Mouse (Mus musculus) embryo, embryonic 11 days (tissue): Measurements from ENCODE around the gene Gli2.

Experiments used
- DNase-seq: peaks from one replicate; pipeline ENCODE4 v3.0.0-alpha.2; 2015

Gli2 gene

DNA sequence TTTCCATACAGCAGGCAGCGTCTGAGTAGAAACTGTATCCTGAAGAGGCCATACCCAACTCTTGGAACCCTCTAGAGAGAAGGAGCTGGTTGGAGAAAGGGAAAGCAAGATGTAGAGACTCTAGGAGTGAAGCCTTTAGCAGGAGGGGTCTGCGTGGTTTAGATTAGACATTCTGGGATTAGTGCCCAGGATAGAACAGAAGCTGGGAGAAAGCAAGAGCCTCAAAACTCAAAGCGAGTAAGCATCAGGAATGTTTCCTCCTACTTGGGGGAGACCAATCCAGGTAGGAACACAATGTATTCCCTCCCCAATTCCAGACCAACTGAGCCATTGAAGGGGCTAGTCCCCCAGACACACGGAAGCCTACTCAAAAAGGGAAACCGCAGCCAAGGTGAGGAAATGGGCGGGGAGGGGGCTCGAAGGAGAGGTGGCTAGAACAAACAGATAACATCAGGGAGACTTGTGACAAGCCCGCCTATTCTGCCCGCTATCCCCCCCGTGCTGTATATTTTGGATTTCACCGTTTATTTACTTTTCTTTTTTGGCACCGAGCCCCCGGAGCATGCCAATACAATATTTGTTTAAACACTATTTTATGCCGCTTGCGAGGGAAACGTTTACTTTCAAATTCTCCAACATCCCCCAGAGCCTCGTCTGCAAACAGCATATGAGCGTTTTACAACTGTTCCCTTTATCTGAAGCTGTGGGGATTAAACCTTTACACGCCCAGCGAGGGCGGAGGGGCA is 2.1 kb downstream of the Gli2 start:
- peak; percentile 18 for DNase-seq

DNA sequence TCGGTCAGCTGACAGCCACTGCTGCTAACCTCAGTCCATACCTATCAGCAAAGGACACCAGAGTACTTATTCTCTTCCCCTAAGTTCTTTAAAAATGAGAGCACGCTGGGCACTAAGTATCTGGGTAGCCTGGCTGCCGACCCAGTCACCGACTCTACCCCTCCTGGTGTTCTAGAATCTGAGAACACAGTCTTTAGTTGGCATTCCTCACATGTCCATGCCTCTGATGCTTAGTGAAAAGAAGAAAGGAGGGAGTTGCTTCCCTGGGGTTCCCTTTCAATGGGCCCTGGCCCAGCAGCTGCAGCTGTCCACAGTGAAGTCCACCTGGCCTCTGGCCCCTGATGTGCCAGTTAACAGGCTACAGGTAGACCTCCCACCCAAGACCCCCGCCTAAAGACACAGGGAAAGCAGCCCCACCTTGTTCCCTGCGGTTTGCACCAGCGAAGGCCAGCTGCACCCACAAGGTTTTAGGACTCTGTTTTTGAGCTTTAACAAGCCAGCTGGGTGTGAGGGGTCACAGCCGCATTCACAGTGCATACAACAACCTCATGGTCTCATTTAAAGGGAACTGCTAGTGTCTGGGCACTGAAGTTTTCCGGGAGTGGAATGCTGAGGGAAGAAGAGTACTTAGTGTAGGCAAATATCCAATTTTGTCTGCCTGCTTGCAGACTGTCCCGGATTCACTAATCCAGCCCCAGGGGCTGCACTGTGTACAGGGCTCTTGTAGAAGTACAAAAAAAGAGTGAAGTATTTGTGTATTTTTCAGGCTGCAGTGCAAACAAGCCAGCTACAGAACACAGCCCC is 3.4 kb downstream of the Gli2 start:
- peak; percentile 45 for DNase-seq

DNA sequence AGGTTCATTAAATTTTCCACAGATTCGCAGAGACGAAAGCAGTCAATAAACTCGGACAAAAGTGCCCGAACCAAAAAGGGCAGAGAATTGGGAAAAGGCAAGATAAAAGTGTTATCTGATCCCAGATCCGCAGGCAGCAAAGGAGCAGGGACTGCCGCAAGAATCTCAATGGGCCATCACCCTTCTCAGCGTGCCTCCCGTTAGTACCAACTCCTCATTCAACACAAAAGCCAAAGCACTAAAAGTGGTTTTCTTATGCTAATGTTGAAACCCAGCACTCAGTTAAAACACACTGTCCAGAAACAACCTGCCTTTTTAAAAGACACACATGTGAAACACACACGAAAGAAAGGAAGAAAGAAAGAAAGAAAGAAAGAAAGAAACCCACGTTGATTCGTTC is 4.4 kb downstream of the Gli2 start:
- DNase-seq: peak; percentile 49

DNA sequence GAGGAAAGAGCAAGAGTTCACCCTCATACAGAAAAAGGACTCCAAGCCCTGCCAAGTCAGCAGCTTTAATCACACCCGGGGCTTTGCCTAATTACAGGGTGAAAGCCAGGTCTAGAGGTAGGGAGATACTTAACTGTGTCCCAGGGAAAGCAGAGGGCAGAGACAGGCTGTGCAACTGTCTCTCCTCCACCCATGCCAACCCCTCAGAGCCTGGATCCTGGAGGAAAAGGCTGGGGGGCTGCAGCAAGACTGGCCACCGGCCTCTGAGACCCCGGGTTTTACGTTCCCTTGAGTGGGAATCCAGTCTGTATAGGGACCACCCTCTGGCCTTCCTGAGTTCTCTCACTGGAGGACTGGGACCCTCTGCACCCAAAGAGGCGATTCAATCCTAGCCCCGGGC is 4.9 kb downstream of the Gli2 start:
- peak; percentile 32 for DNase-seq

DNA sequence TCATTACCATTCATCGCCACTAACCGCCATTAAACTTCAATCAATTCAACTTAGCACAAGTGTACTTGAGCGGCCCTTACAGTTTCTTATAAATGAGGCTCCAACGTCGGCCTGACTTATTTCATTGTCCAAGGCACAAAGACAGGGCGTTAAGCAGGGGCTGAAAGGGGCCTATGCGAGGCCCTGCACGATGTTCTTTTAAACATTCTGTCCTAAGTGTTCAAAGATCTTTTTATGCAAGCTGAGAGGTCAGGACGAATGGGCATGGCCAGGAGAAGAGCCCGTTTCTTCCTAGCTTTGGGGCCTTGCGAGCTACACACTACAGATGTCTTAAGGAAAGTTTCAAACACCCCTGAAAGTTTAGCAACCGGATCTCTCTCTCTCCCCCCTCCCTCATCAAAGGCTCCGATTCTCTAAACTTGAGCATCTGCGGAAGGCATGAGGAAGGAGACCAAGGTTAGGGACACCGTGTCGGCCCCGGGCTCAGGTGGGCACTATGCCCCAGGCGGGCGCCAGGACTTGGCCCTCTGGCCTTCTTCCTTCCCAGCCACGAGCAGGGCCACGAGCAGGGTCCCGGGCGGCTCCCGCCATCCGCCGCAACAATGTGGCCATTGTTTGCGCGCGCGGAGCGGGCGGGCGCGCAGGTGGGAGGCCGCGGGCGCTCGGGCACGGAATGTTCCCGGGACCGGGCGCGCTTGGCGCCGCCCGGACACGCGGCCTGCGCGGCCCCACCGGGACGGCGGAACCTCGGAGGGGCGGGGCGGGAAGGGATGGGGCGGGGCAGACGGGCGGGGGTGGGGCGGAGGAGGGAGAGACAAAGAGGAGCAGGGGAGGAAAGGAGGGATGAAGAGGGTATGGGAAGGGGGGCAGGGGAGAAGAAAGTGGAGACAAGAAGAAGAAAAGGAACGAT is 5.7 kb downstream of the Gli2 start:
- peak; percentile 79 for DNase-seq

DNA sequence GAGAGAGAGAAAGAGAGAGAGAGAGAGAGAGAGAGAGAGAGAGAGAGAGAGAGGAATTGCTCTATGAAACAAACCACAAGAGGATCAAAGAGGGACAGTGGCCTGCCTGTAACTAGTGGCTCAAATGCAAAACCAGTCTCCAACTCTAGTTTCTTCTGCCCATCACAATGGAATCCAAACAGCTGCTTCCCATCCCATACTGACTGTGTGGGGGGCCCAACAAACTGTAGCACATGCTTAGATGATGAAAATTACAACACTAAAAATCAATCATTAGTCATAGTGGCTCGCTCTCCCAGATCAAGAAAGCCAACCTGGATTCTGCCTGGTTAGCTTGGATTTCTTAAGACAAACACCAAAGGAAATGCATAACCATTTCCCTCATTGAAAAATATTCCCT is 15.0 kb downstream of the Gli2 start:
- DNase-seq: no peak

DNA sequence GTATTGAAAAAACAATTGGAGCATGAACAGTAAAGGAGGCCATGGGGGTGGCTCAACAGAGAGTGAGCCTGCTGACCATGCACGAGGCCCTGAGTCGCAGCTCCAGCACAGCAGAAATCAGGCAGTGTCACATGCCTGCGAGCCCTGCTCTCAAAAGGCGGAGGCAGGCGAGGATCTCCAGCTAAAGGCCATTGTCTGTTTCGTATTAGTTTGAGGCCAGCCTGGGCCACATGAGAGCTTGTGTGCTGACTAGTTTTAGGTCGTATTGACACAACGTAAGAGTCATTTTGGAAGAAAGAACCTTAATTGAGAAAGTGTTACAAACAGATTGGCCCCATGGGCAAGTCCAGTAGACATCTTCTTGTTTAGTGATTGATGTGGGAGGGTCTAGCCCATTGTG is 17.5 kb downstream of the Gli2 start:
- peak; percentile 40 for DNase-seq

DNA sequence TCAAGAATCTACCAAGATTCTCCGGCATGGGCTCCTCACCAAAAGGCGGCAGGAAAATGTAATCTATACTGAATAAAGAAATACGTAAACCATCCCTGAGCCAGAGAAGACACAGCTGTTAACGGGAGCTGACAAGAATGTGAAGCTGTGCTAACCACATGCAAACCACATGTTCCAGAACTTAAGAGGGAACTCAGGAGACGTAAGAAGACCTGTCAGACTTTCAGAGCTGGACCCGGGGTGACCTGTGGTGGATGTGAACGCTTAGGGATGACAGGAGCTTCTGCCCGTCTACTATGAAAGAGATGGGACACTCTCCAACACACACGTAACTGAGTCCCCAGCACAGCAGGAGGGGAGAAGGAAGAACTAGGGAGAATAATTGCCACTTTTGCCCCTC is 18.1 kb downstream of the Gli2 start:
- DNase-seq: peak; percentile 67

DNA sequence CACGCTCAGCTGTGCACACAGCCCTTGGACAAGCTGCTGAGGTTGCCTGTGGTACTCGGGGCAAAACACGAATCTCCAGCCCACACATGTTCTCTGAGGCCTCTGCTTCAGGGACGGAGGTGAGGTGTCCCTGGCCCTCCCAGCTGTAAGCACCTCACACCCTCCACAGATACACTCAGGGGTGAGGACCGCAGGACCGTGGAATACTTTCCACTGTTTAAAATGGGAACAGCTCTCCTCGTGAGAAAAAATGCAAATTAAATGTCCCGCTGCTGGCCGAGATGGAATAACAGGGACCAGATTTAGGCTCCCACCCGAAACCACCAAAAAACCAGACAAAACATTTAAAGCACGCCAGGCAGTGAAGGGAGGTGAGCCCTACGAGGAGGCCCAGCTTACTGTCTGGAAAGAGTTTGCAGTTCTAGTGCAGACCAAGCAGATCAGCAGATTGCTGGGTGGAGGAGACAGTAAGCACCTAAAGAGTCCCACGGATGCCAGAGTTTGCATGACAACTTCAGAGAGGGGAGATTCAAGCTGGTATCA is 19.2 kb downstream of the Gli2 start:
- DNase-seq: peak; percentile 12

DNA sequence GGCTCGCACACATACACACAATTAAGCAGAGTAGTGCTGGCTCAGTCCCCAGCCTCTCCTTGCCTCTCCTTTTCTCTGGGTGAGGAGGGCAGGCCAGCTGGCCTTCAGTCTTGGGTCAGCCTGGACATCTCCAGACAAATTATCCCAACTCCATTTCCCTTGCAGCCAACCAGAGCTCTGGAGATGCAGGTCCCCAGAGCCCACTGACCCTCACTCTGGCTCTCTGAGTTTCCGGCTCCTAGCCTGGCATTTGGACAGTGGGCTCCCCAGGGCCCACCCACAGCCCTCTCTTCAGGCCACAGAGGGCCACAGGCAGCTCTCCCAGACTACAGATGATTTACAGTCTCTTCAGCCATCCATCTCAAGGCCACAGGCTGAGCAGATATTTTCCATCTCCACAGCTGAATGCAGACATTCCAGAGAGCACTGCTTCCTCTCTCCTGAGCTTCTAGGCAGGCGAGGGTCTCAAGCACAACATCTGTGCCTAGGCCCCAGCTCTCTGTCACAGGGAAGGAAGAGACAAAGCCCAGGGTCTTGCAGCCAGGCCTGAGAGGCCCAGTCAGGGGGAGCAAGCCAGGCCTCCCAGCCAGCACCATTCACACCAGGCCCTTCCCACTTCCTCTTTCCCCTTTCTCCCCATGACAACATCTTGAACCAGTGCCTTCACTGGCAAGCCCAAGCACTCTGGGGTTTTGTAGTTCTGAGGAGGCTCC is 19.8 kb downstream of the Gli2 start:
- peak; percentile 84 for DNase-seq

DNA sequence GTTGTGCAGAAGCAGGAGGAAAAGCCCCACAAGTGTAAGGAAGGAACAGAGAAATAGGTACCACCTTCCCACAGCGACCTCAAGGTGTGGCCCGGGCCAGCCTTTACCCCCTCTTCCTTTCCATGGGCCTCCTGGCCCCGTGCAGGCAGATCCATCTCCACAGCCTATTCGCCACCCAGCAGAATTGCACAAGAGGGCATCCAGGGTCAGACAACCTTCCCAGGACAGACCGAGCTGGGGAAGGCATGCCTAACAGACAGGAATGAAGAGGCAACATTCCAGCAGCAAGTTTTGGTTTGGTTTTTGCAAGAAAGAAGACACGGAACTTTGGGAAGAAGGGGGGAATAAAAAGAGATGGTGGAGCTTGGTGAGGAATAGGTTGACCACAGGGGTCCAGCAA is 22.2 kb downstream of the Gli2 start:
- no peak for DNase-seq

DNA sequence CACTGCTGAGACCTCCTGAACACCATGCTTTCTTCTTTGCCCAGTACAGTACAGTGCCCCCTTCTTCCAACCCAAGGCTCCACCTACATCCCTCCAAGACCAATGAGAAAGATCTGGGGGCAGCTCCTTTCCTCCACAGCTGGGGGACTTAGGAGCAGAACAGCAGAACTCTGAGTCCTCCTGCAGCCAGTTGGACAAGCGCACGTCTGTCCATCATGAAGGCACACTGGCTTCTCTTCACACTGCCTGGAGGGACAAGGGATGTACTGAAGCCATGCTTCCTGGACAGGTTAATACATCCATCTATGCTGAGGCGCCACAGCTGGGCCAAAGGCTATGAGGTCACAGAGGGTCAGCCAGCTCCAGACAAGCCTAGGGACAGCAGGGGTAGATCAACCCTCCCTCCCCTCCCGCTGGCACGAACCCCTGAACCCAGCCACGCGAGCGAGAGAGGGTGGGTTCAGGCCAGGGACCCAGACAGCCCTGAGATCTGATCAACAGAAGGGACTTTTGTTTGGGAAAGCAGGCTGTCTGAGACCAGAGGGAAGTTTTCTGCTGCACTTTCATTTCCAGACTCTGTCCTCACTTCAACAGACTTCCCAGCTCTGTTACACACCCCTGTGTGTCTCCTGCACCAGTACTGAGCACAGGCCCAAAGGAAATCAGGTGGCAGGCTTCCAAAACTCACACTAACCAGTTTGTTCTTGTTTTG is 27.6 kb downstream of the Gli2 start:
- peak; percentile 32 for DNase-seq

DNA sequence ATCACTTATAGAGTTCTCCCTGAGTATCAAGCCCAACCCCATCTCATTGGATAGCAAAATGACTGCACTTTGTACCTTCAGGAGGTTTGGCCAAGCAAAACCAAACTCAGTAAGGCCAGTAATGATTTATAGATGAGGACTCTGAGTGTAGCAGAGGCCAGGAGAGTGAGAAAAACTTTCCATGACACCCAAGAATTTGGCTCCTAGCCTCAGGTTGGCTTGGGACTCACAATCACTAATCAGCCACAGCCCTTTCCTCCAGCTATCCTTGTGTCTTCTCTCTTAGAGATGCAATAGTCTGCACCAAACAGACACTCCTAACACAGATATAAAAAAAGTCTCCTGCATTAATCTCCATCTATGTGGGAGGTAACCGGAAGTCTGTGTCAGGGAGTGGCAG is 31.1 kb downstream of the Gli2 start:
- DNase-seq: no peak

DNA sequence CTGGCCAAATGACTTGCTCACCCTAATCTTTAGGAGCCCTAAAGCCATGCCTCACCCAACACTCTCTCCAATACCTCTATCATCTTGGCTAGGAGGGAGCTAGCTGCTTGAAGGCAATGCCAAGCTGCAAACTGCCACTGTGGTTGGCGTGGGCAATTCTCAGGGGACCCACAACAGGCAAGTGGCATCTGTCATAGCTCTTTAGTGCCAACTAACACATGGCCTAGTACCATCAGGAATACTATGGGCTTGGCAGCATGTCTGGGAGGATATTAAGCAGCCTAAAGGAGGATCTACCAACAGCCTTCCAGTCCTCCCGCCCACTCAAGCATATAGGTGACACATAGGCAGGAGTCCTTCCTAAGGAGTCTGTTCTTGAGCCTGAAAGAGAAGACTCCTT is 33.3 kb downstream of the Gli2 start:
- no peak for DNase-seq

DNA sequence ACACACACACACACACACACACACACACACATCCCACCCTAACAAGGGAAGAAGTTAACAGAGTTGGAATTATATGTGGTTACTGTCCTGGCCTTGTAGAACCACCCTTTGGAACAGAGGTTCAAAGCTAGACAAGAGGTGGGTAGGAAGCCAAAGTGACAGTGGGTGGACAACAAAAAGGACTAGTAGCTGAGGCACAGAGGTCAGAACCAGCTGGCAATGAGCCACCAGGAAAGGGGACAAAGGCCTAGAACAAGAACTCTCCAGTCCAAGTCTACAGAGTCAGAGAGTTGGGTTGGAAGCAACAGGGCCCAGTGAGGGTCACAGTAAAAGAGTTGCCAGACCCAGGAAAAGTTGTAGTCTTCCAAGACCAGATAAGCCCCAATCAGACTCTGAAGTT is 34.4 kb downstream of the Gli2 start:
- no peak for DNase-seq

DNA sequence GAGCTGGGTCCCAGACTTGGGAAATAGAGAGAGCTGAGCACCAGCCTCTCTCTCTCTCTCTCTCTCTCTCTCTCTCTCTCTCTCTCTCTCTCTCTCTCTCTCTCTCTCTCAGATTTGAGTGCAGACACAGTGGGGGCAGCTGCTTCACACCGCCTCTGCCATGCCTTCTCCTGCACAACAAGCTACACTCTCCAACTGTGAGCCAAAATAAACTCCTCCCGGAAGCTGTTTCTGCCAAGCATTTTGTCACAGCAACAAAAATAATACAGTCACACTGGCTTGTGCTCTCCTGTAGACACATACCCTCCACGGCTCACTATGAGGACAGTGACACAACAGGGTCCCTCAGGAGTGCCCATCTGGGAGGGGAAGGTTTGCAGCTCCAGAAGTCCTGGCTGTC is 36.6 kb downstream of the Gli2 start:
- DNase-seq: no peak

DNA sequence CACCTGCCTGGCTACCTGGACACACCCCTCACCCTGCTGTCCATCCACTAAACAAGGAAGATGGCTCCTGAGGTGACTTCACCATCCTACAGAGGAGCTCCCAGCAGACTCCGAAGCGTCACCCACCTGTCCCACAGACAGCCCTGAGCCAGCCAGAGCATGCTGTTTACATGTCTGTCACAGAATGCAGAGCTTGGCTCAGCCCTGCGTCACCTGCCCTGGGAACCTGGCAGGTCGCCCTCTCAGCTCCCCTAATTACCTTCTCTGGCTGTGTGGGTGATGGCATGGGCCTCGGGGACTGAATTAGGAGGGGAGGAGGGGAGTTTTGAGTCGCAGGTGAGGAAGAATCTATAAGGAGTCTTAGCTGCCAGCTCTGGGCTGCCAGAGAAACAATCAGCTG is 38.3 kb downstream of the Gli2 start:
- no peak for DNase-seq

DNA sequence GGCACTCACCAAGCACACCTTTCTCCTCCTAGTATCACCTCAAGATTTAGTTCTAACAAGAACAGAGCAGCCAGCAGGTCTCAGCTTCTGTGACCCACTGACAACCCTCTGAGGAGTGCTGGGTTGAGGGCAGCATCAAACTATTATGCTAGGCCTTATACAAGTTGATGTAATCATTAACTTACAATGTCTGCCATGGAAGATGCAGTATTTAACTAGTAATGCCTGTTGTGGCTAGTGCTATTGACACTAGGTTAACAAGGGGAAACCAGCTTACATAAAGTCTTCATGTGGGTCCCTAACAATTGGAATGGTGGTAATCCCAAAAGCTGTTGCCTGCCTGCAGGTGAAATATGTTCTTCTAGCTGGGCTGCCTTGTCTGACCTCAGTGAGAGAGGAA is 44.5 kb downstream of the Gli2 start:
- DNase-seq: no peak

DNA sequence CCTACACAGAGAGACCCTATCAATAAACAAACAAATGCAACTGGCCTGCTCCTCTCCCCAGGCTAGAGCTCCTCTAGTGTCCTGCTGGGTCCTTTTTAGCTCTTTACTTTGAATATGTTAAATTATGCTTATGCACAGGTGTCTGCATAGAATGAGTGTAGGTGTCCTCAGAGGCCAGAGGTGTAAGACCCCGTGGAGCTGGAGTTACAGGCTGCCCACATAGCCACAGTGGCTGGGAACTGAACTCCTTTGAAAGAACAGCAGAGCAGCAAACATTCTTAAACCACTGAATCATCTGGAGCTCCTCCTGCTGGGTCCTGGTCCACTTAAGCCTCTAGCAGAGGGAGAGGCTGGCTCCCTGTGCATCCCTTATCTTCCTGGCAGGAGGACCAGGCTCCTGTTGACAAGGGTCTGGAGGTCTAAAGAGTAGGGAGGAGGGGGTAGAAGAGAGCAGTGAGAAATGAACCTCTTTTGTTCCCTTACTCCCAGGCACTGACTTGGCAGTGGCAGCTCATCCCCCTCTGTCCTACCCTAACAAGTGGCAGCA is 49.5 kb downstream of the Gli2 start:
- DNase-seq: no peak

DNA sequence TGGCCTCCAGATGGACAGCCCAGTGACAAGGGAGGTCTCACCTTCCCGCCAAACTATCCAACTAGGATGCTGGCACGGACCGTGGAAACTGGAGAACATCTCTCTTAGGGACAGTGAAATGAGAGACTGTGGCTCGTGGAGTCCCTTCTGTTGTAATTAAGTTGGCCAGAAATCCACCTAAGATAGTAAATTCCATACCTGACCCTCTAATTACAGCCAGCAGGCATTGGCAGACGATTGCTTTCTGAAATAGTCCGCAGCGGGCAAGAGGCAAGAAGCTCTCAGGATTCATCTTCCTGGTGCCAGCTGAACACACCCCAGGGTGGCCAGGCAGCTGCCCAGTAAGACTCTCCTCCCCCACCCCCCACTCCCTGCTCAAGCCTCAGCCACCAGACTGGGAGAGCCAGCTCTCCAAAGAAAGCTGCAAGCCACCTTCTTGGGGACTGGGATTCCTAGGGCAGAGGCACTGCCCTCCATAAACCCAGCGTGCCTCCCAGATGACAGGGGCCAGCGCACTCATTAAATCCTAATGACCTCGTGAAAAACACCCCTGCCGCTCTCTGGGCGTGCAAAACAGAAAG is 51.9 kb downstream of the Gli2 start:
- DNase-seq: peak; percentile 36

DNA sequence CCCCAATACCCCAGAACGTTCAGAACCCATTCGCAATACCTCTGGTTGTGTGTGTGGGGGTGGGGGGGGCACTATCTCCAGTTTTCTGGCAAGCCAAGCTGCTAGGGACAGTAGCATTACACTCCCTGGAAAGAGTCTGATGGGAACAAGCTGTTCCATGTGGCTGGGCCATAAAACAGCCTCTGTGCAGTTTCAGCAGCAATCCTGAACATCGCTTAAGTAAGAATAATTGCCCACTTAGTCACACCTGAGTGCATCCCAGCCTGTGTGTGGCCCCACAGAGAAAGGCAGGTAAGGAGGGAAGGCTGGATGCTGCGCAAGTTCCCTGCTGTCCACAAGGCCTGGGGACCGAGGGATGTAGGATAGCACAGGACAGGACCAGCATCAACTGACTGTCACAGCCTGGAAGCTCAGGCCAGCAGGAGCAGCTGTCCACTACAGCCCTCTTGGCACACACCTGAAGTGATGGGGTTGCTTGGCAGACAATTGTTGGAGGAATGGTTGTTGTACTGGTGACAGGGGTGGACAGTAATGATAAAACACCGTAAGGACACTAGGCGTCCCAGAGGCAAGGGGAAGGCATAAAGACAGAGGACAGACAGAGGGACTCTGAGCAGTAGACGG is 58.8 kb downstream of the Gli2 start:
- DNase-seq: no peak
